Mouse (Mus musculus): Measurements from ENCODE around the gene Stk11. TPM values are rescaled to one million over a fixed set of nuclear protein-coding genes. Genes with fewer than 3 reads are reported as not detected.

The Stk11 gene
- total and polyA plus RNA-seq, 2 experiments from 2014 or later, result 15.0 to 86.4 TPM

DNA sequence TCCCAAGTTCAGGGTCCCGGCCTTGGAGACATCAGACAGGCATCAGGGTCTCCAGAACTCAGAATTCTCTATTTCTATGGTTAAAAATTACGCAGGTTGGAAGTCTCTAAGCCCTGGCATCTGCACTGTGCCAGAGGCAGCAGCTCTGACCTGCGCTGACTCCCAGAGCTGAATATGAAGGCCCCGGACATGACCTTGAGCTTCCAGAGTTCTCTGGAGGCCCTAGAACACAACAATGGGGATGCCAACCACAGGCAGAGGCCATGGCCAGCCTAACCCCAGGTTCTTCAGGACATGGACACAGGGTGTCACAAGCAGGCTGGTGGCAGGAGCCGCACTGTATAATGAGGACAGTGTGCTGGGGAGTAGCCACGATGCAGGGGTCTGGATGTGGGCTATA is 21.5 kb upstream of the Stk11 start:
- WGBS, result 94% methylated on average over 6 of the region's 6 CpGs
- ATAC-seq, result no peak
- TF ChIP-seq CTCF (IDR thresholded peaks at IDR 0.05; ENCODE audit: low read depth), result no peak

DNA sequence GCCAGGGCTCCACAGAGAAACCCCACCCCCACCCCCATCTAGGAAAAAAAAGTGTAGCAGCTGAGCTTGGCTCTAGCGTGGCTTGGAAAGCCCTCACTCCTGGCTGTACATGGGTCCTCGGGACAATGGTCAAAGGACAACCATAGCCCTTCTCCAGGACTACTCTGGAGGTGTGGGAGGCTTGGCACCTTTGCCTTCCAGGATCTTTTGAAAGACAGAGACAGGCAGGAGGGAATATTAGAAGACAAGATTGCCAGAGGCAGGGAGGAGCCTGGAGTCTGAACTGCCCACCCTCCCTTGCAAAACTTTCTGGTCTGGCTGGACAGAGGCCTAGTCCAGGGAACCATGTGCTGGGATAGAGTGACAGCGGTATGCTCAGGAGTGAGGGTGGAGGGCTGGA is 20.9 kb upstream of the Stk11 start:
- no peaks in the 10 kb centered on the region for H3K36me3 ChIP-seq (ENCODE audit: insufficient read depth, low read length)
- ATAC-seq, result no peak
- H3K4me1 ChIP-seq (ENCODE audit: insufficient read depth, low read length), result no peaks in the 10 kb centered on the region
- no peak overlapping the region for H3K27ac ChIP-seq
- H3K4me2 ChIP-seq (ENCODE audit: low read depth, low read length), result no peak overlapping the region
- WGBS, result 81% methylated on average over 3 of the region's 3 CpGs
- TF ChIP-seq CTCF (IDR thresholded peaks at IDR 0.05; ENCODE audit: low read depth), result no peak
- no peaks in the 10 kb centered on the region for H3K9me3 ChIP-seq (ENCODE audit: low read length)
- H3K9ac ChIP-seq (replicated peaks; ENCODE audit: low read length), result no peak overlapping the region
- no peak for DNase-seq (ENCODE audit: low spot score)
- H3K4me3 ChIP-seq (ENCODE audit: low read length), result no peak overlapping the region
- no peaks in the 10 kb centered on the region for H3K27me3 ChIP-seq (ENCODE audit: insufficient read depth, low read length)

More for the DNA sequence above, 21.5 kb upstream of the Stk11 start:
- Histone ChIP-seq H3K4me2 (ENCODE audit: low read depth, low read length) (no peak overlapping the region), H3K9ac (replicated peaks; ENCODE audit: low read length) (no peak overlapping the region), H3K4me3 (ENCODE audit: low read length) (no peak overlapping the region), H3K27ac (no peak overlapping the region), H3K4me1 (ENCODE audit: insufficient read depth, low read length) (no peaks in the 10 kb centered on the region), H3K9me3 (ENCODE audit: low read length) (no peaks in the 10 kb centered on the region), H3K36me3 (ENCODE audit: insufficient read depth, low read length) (no peaks in the 10 kb centered on the region), H3K27me3 (ENCODE audit: insufficient read depth, low read length) (no peaks in the 10 kb centered on the region)
- DNase-seq (ENCODE audit: low spot score), result no peak

DNA sequence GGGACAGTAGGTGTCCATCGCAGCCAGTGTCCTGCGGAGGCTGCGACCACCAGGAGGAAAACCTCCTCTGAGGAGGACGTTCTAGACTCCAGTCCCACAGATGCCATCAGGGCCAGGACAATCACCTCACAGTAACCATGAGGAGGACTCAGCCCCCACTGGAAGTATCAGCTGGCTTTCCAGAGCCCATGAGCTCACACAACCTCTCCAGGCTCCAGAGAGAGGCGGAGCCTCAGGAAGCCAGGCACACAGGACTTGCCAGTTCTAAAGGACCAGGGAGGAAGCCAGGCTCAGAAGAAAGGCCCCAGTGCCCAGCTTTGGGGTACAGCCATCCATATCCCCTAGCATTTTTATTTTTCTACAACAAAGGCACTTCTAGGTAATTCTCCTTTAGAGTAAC is 20.1 kb upstream of the Stk11 start:
- Histone ChIP-seq H3K27ac (no peak overlapping the region), H3K4me1 (ENCODE audit: insufficient read depth, low read length) (no peaks in the 10 kb centered on the region), H3K36me3 (ENCODE audit: insufficient read depth, low read length) (no peaks in the 10 kb centered on the region), H3K4me3 (ENCODE audit: low read length) (no peak overlapping the region), H3K9ac (replicated peaks; ENCODE audit: low read length) (no peak overlapping the region), H3K27me3 (ENCODE audit: insufficient read depth, low read length) (no peaks in the 10 kb centered on the region), H3K4me2 (ENCODE audit: low read depth, low read length) (no peak overlapping the region), H3K9me3 (ENCODE audit: low read length) (no peaks in the 10 kb centered on the region)
- ATAC-seq (no peak), DNase-seq (ENCODE audit: low spot score) (no peak)
- TF ChIP-seq CTCF (IDR thresholded peaks at IDR 0.05; ENCODE audit: low read depth), result no peak
- WGBS, result 84% methylated on average over 5 of the region's 5 CpGs

DNA sequence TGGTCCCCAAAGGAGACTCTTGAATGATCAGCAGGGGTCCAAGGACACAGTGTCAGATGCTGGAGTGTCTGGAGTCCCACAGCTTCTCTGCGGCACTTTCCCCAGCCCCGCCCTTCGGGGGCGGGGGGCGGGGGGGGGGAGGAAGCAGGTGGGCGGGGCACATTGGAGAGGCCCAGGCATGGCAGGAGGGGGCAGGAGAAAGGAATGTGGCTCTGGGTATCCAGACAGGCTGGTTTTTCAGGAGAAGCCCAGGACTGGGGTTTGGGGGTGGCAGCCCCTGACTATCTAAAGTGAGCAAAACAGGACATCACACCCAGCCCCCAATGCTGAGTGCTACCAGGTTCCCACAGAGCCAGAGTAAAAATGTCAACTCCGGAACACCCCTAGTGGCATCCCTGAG is 18.3 kb upstream of the Stk11 start:
- no peaks in the 10 kb centered on the region for H3K36me3 ChIP-seq (ENCODE audit: insufficient read depth, low read length)
- no peak overlapping the region for H3K4me2 ChIP-seq (ENCODE audit: low read depth, low read length)
- no peak overlapping the region for H3K9ac ChIP-seq (replicated peaks; ENCODE audit: low read length)
- TF ChIP-seq CTCF (IDR thresholded peaks at IDR 0.05; ENCODE audit: low read depth), result no peak
- no peak overlapping the region for H3K4me3 ChIP-seq (ENCODE audit: low read length)
- no peaks in the 10 kb centered on the region for H3K9me3 ChIP-seq (ENCODE audit: low read length)
- ATAC-seq, result no peak
- no peaks in the 10 kb centered on the region for H3K27me3 ChIP-seq (ENCODE audit: insufficient read depth, low read length)
- H3K27ac ChIP-seq, result no peak overlapping the region
- no peak for DNase-seq (ENCODE audit: low spot score)
- WGBS, result 17% methylated on average over 7 of the region's 7 CpGs
- H3K4me1 ChIP-seq (ENCODE audit: insufficient read depth, low read length), result peaks cover 6% of the 10 kb centered on the region

DNA sequence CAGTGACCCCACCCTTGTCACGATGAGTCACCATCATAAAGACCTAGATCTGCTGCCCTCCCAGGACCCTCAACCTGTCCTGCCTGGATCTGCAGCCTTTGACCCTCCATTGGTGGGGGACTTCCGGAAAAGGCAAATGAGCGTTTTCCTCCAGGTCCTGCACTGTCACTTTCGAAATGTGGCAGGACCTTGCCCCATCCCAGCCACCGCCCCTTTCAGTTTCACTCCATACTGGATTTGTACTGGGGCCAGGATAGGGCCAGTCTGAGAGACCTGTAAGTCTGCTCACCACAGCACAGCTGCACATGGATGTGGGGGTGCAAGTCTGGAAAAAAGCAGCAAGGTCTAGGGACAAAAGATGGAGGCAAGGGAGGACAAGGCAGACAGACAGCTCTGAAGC is 17.0 kb upstream of the Stk11 start:
- H3K27me3 ChIP-seq (ENCODE audit: insufficient read depth, low read length), result no peaks in the 10 kb centered on the region
- no peak overlapping the region for H3K4me3 ChIP-seq (ENCODE audit: low read length)
- no peaks in the 10 kb centered on the region for H3K9me3 ChIP-seq (ENCODE audit: low read length)
- ATAC-seq (no peak), DNase-seq (ENCODE audit: low spot score) (no peak)
- H3K27ac ChIP-seq, result no peak overlapping the region
- 89% methylated on average over 5 of the region's 5 CpGs for WGBS
- H3K4me1 ChIP-seq (ENCODE audit: insufficient read depth, low read length), result peaks cover 6% of the 10 kb centered on the region
- H3K4me2 ChIP-seq (ENCODE audit: low read depth, low read length), result no peak overlapping the region
- no peaks in the 10 kb centered on the region for H3K36me3 ChIP-seq (ENCODE audit: insufficient read depth, low read length)
- no peak overlapping the region for H3K9ac ChIP-seq (replicated peaks; ENCODE audit: low read length)
- TF ChIP-seq CTCF (IDR thresholded peaks at IDR 0.05; ENCODE audit: low read depth), result no peak

DNA sequence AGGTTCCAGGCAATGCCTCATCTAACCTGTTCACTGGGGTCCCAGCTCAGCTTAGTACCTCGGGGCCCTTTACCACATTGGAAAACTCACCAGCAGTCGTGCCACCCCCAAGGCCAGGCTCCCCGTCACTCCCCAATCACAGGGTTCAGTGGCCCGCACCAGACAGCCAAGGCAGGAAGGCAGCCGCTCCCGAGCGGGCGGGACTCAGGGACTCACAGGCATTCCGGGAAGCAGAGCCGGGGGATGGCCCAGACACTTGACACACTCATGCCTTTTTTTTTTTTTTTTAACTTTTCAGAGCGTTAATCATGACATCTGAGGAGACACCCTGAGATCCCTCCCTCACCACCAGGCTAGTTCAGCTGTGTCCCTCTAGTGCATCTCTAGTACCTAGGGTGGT is 14.6 kb upstream of the Stk11 start:
- H3K4me1 ChIP-seq (ENCODE audit: insufficient read depth, low read length), result peaks cover 6% of the 10 kb centered on the region
- DNase-seq (ENCODE audit: low spot score) (no peak), ATAC-seq (no peak)
- H3K4me2 ChIP-seq (ENCODE audit: low read depth, low read length), result peak overlapping the region; percentile 100
- H3K27ac ChIP-seq, result no peak overlapping the region
- no peak for TF ChIP-seq CTCF (IDR thresholded peaks at IDR 0.05; ENCODE audit: low read depth)
- no peaks in the 10 kb centered on the region for H3K9me3 ChIP-seq (ENCODE audit: low read length)
- 68% methylated on average over 11 of the region's 11 CpGs for WGBS
- no peaks in the 10 kb centered on the region for H3K36me3 ChIP-seq (ENCODE audit: insufficient read depth, low read length)
- H3K27me3 ChIP-seq (ENCODE audit: insufficient read depth, low read length), result no peaks in the 10 kb centered on the region
- no peak overlapping the region for H3K9ac ChIP-seq (replicated peaks; ENCODE audit: low read length)
- no peak overlapping the region for H3K4me3 ChIP-seq (ENCODE audit: low read length)

DNA sequence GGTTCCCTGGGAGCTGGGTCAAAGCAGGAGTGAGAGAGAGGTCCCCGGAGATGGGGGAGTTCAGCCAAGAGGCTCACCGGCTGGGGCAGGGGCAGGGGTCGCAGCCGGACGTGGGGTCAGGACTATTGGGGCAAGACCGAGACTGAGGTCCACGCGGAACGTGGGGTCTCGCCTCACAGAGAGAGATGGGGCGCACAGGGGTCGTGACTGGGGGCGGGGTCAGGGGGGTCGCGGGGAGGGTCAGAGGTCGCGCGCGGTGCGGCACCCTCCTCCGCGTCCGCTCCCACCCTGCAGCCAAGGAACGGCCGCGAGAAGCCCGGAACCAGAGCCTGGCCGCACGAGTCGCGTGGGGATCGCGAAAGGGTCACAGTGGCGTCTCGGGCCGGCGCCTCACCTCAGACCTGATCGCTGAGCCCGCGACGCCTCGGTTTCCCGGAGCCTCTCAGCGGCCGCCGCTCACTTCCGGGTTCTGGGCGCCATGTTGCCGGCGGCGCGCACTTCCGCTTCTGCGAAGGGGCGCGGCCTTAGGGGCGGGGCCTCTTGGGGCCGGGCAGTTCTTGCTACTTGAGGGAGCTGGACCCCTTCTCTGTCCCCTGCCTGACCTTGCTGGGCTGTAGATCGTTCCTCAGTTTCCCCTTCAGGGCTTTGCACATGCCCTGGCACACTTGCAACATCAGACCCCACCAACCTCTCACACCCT is 13.2 kb upstream of the Stk11 start:
- DNase-seq (ENCODE audit: low spot score) (peak; percentile 91), ATAC-seq (peak; percentile 91)
- Histone ChIP-seq H3K4me1 (ENCODE audit: insufficient read depth, low read length) (peaks cover 6% of the 10 kb centered on the region), H3K4me2 (ENCODE audit: low read depth, low read length) (peak overlapping the region; percentile 100), H3K36me3 (ENCODE audit: insufficient read depth, low read length) (no peaks in the 10 kb centered on the region), H3K27me3 (ENCODE audit: insufficient read depth, low read length) (no peaks in the 10 kb centered on the region), H3K9me3 (ENCODE audit: low read length) (no peaks in the 10 kb centered on the region), H3K4me3 (ENCODE audit: low read length) (peak overlapping the region; percentile 89), H3K9ac (replicated peaks; ENCODE audit: low read length) (peak overlapping the region; percentile 91), H3K27ac (peak overlapping the region; percentile 69)
- under 1% methylated on average over 56 of the region's 59 CpGs for WGBS
- no peak for TF ChIP-seq CTCF (IDR thresholded peaks at IDR 0.05; ENCODE audit: low read depth)

All from hindbrain, postnatal 0 days (tissue).